Mouse (Mus musculus): ENCODE measurements at regions not wholly inside any gene's neighbourhood (a gene's known extent, or its start where the extent isn't known, plus 50 kb on each side); places are given as distances from the start of the nearest gene placed in this dataset.

GRCm38 (mm10) chr7:136383296-136383695, 511.1 kb upstream of the Mgmt start:
- H3K4me3 ChIP-seq = no peak overlapping the region
- intact Hi-C loops (cut with DNase I) = no loop called here
- H3K27ac ChIP-seq = no peak overlapping the region
- TF ChIP-seq CTCF (IDR thresholded peaks at IDR 0.05) = no peak
- DNase-seq (ENCODE audit: extremely low spot score in 1 of 2, low spot score in 2 of 2) = no peak

DNA sequence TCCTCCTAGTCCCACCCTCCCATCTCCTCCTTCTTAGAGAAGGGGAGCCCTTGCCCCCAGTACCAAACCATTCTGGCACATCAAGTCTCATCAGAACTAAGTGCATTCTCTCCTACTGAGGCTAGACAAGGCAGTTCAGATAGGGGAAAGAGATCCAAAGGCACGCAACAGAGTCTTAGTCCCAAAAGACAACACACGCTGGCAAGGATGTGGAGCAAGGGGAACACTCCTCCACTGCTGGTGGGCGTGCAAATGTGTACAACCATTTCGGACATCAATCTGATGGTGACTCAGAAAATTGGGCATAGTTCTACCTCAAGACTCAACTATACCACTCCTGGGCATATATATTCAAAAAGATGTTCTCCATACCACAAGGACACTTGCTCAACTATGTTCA, 506.7 kb upstream of the Mgmt start:
- intact Hi-C loops (cut with DNase I) = no loop called here
- no peak overlapping the region for H3K27ac ChIP-seq

DNA sequence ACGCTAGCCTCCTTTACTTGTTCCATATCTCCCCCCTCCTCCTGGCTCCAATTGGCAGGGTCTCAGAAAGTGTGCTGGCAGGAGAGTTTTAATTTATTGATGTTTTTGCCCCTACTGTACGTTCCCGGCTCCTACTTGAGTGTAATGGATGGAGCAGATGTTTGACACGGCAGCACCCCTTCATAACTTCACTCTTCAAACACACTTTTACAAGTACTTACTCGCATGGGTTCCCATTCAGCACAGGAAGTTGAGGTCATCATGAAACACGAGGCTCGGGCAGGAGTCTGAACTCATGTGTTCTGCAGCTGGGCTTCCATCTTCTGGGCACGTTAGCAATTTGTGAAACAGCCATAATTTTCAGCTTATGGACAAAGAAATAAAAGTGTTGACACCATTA, 504.3 kb upstream of the Mgmt start:
- TF ChIP-seq CTCF (IDR thresholded peaks at IDR 0.05) = no peak
- Histone ChIP-seq H3K27ac (no peak overlapping the region), H3K4me3 (no peak overlapping the region)
- DNase-seq (ENCODE audit: extremely low spot score in 1 of 2, low spot score in 2 of 2) = no peak
- intact Hi-C loops (cut with DNase I) = no loop called here

More for the DNA sequence above, 506.7 kb upstream of the Mgmt start:
- TF ChIP-seq CTCF (IDR thresholded peaks at IDR 0.05) = no peak
- no peak for DNase-seq (ENCODE audit: extremely low spot score in 1 of 2, low spot score in 2 of 2)
- no peak overlapping the region for H3K4me3 ChIP-seq

DNA sequence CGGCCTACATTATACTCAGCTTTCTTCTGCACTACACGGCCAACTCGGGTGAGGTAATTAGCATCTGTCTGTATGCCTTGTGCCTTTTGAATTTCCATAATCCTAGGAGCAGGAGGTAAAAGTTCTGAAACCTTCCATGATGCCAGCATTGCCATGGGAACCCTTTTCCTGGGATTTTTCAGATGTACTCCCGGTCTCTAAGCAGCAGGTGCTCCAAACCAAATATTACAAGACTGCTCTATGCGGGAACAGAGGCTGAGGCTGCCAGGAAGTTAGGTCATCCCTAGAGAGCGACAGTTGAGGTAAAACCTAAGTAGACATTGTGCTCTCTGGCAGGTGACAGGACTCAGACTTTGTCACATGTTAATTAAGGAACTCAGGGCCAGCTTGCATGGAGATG, 501.0 kb upstream of the Mgmt start:
- TF ChIP-seq CTCF (IDR thresholded peaks at IDR 0.05) = no peak
- no peak for DNase-seq (ENCODE audit: extremely low spot score in 1 of 2, low spot score in 2 of 2)
- H3K4me3 ChIP-seq = no peak overlapping the region
- H3K27ac ChIP-seq = no peak overlapping the region
- intact Hi-C loops (cut with DNase I) = no loop called here

DNA sequence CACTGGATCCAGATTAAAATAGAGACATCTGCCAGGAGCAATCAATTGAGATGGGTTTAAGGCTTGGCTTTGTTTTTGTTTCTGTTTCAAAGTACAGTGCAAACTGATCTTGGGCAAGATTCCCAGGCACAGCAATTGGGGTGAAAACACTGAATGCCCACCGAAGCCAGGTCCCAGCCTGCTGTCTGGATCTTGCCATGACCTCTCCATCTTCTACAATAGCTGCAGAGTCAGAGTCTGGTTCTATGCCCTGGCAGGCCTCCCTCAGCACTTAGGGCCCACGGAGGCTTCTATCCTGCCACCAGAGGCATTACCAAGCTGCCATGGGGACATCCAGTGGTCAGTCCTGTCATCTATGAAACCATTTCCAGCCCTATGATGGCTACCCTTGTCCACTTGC, 498.6 kb upstream of the Mgmt start:
- H3K27ac ChIP-seq = no peak overlapping the region
- intact Hi-C loops (cut with DNase I) = loop anchor here (5.0 kb wide), 1 partner anchor 334 kb away; no protein-coding TSS in a partner anchor
- no peak; the same call in 1 of the 2 replicates for TF ChIP-seq CTCF (IDR thresholded peaks at IDR 0.05)
- no peak overlapping the region for H3K4me3 ChIP-seq
- no peak for DNase-seq (ENCODE audit: extremely low spot score in 1 of 2, low spot score in 2 of 2)

DNA sequence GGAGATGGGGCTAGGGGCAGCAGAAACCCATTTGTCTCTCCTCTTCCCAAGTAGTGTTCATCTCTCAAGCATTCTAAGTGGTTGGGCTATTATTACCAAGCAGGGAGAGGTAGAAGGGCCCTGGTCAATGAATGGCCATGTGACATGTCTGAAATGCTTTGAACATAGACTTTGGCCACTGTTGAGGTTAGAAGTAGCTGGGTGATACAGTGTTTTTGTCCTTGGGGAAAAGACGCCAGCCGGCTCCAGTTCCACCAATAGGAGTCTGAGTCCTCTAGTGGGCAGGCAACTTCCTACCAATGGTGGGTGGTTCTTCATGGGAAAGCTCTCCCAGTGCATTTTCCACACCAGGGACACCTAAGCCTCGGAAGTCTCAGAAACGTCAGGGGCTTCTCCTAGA, 497.3 kb upstream of the Mgmt start:
- Histone ChIP-seq H3K4me3 (no peak overlapping the region), H3K27ac (no peak overlapping the region)
- no peak for DNase-seq (ENCODE audit: extremely low spot score in 1 of 2, low spot score in 2 of 2)
- no peak for TF ChIP-seq CTCF (IDR thresholded peaks at IDR 0.05)
- intact Hi-C loops (cut with DNase I) = loop anchor here (5.0 kb wide), 1 partner anchor 335 kb away; no protein-coding TSS in a partner anchor

DNA sequence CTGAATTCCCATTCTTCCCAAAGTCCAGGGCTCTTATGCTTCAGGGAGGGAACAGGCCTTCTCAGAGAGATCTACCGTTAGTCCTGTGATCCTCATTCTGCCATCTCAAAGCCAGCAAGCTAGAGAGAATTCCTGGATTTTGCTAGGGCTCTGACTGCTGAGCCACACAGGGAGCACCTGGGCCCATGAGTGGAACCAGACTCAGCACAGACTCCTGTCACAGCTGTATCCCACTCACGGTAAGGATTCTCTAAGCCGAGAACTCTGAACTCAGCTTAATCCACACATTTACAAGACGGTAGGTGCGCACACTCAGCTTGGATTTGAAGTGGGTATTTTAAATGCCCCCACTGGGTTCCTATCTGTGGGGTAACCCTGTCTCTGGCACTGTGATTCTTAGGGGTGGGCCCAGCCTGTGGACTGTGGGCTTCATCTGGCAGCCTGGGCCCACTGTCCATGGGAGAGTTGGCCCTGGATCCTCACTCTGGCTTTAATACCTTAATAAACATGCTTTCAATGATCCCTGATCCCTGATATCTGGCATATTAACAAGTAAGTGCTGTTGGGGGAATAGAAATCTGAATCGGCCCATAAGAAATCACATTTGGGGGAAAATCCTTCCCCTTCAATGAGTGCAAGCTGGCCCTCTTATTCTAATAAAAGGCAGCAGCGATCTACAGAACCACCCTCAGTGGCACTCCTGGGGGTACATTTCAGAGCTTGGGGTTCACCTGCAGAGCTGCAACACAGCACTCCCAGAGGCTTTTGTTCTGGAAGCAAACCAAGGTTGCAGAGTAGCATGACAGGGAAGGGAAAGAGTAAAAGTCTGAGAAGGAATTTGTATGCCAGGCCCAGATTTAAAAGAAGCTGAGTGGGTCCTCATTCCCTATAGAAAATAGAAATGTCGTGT, 491.5 kb upstream of the Mgmt start:
- no peak for DNase-seq (ENCODE audit: extremely low spot score in 1 of 2, low spot score in 2 of 2)
- no peak for TF ChIP-seq CTCF (IDR thresholded peaks at IDR 0.05)
- H3K27ac ChIP-seq = no peak overlapping the region
- intact Hi-C loops (cut with DNase I) = no loop called here
- no peak overlapping the region for H3K4me3 ChIP-seq

- TF ChIP-seq CTCF (IDR thresholded peaks at IDR 0.05) = no peak
- DNase-seq (ENCODE audit: extremely low spot score in 1 of 2, low spot score in 2 of 2) = no peak
- intact Hi-C loops (cut with DNase I) = no loop called here
- Histone ChIP-seq H3K4me3 (no peak overlapping the region), H3K27ac (no peak overlapping the region)
These were observed 489.0 kb upstream of the Mgmt start for GRCm38 (mm10) chr7:136405391-136405790.

GRCm38 (mm10) chr7:136406258-136407100, 487.9 kb upstream of the Mgmt start:
- intact Hi-C loops (cut with DNase I) = no loop called here
- no peak for TF ChIP-seq CTCF (IDR thresholded peaks at IDR 0.05)
- no peak overlapping the region for H3K4me3 ChIP-seq
- no peak overlapping the region for H3K27ac ChIP-seq
- DNase-seq (ENCODE audit: extremely low spot score in 1 of 2, low spot score in 2 of 2) = no peak

GRCm38 (mm10) chr7:136414808-136415207, 479.6 kb upstream of the Mgmt start:
- no peak for TF ChIP-seq CTCF (IDR thresholded peaks at IDR 0.05)
- Histone ChIP-seq H3K4me3 (no peak overlapping the region), H3K27ac (no peak overlapping the region)
- DNase-seq (ENCODE audit: extremely low spot score in 1 of 2, low spot score in 2 of 2) = no peak
- intact Hi-C loops (cut with DNase I) = no loop called here

- Histone ChIP-seq H3K4me3 (no peak overlapping the region), H3K27ac (no peak overlapping the region)
- intact Hi-C loops (cut with DNase I) = no loop called here
- no peak for TF ChIP-seq CTCF (IDR thresholded peaks at IDR 0.05)
- DNase-seq (ENCODE audit: extremely low spot score in 1 of 2, low spot score in 2 of 2) = no peak
These were observed 477.1 kb upstream of the Mgmt start for GRCm38 (mm10) chr7:136417327-136417726.

DNA sequence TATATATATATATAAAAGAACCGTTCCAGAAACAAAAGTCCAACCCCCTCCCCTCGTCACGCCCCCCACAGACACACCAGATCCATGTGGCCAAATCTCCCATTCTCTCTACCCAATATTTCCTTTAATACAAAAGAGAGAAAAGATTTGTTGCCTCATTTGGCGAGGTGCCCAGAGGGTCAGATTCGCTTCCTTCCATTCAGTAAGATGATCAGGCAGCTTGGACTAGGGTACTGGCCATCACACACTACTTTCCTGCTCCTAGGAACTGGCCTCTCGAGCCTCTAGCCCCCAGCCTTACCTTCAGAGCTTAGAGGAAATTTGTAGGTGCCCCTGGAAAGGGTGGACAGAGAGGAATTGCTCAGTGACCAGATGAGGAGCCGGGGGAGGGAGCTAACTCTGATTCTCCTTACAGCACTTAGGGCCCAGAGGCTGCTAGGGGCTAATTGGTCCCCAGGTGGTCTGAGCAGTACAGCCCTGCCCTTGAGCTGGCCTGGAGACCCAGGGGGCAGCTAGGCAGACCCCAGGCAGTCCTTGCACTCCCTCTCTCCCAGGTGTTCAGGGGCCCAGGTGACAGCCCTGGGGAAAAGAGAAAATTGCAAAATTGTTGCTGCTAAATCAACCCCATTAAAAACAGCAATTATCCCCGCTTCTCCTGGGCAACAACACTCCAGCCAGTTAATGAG, 470.4 kb upstream of the Mgmt start:
- no peak for DNase-seq (ENCODE audit: extremely low spot score in 1 of 2, low spot score in 2 of 2)
- Histone ChIP-seq H3K27ac (no peak overlapping the region), H3K4me3 (no peak overlapping the region)
- intact Hi-C loops (cut with DNase I) = no loop called here
- TF ChIP-seq CTCF (IDR thresholded peaks at IDR 0.05) = no peak

Measured in left cerebral cortex, adult 2 months (tissue).